Comparison of ENCODE assay signal across 25 mouse cellular contexts in the genomic region with DNA sequence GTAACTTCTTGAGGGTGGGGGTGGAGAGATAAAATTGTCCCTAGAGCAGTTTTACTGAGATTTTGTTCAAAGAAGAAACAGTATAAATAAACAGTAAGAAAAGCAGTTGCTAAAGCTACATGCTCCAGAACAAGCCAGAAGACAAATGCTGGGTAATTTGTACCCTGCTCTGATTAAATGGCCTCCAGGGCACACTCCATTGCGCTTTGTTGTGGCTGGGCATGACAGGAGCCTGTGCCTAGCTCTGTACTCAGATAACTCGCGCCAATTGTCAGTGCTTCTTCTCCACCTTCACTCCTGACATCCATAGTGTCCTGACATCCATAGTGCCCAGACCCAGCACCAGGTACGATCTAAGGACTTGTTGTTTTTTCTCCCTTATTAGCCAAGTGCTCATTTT.
"Had no signal": no experiment of that assay in that cellular context is flagged by ENCODE, and none has a peak within 500 bp of the region (broad histone marks: within the 10 kb centered on the region; RNA-seq: fewer than 3 reads in every experiment).

No protein-coding gene starts in this region.

- ATAC-seq: forebrain, postnatal 0 days; intestine, embryonic 16.5 days; liver, embryonic 12.5 days had no signal

- H3K9ac ChIP-seq: forebrain, postnatal 0 days; heart, embryonic 13.5 days; heart, embryonic 15.5 days; hindbrain, embryonic 15.5 days; kidney, embryonic 15.5 days; limb, embryonic 13.5 days; limb, embryonic 15.5 days; liver, embryonic 12.5 days; liver, embryonic 14.5 days had no signal

- H3K27ac ChIP-seq: heart, embryonic 13.5 days; heart, embryonic 15.5 days; hindbrain, embryonic 15.5 days; kidney, embryonic 15.5 days; kidney, postnatal 0 days; limb, embryonic 13.5 days; limb, embryonic 15.5 days; liver, embryonic 12.5 days; liver, embryonic 14.5 days had no signal

- H3K27me3 ChIP-seq: heart, embryonic 13.5 days; heart, embryonic 15.5 days; hindbrain, embryonic 15.5 days; kidney, embryonic 15.5 days; limb, embryonic 13.5 days; limb, embryonic 15.5 days; liver, embryonic 12.5 days had no signal

- H3K4me3 ChIP-seq: heart, embryonic 13.5 days; heart, embryonic 15.5 days; hindbrain, embryonic 15.5 days; kidney, embryonic 15.5 days; limb, embryonic 13.5 days; limb, embryonic 15.5 days; liver, embryonic 12.5 days had no signal

- H3K36me3 ChIP-seq: heart, embryonic 13.5 days; heart, embryonic 15.5 days; hindbrain, embryonic 15.5 days; kidney, embryonic 15.5 days; limb, embryonic 13.5 days; limb, embryonic 15.5 days; liver, embryonic 12.5 days had no signal

- H3K4me2 ChIP-seq: heart, embryonic 11.5 days; heart, embryonic 13.5 days; heart, embryonic 15.5 days; hindbrain, embryonic 15.5 days; kidney, embryonic 15.5 days; limb, embryonic 13.5 days; limb, embryonic 15.5 days; liver, embryonic 12.5 days had no signal

- DNase-seq: forebrain, postnatal 0 days; gastrocnemius, postnatal 14 days; gastrocnemius, postnatal 36 days; heart, adult 18-20 months; heart, postnatal 14 days; heart, postnatal 36 days; kidney, adult 11 months; kidney, adult 2 months; kidney, adult 9 months; kidney, postnatal 14 days; kidney, postnatal 36 days; layer of hippocampus, adult 9-11 months; layer of hippocampus, postnatal 36 days; left cerebral cortex, postnatal 4 days had no signal

- H3K9me3 ChIP-seq: heart, embryonic 13.5 days; heart, embryonic 15.5 days; hindbrain, embryonic 15.5 days; kidney, embryonic 15.5 days; limb, embryonic 13.5 days; limb, embryonic 15.5 days; liver, embryonic 12.5 days had no signal

- H3K4me1 ChIP-seq: heart, embryonic 13.5 days; heart, embryonic 15.5 days; kidney, embryonic 15.5 days; limb, embryonic 13.5 days; limb, embryonic 15.5 days; liver, embryonic 12.5 days had no signal
